Mouse (Mus musculus) MEL (cell line): ENCODE data around the gene Grk5. TPM values are rescaled to one million over a fixed set of nuclear protein-coding genes. Genes with fewer than 3 reads are reported as not detected.

Source experiments
- DNase-seq: peaks from one replicate; pipeline ENCODE4 v3.0.0; 2011; ENCODE audit warnings: low read depth, low spot score
- H3K27ac ChIP-seq: 2 replicates; pipeline ENCODE4 v1.5.1; 2012; ENCODE audit warnings: low read depth, mild to moderate bottlenecking, control low read depth, low read length, moderate library complexity; ENCODE audit not compliant: control insufficient read depth
- H3K27me3 ChIP-seq, 2 experiments: fragments of 150-350 bp in 1 of 2; sonication (generic) in 1 of 2; 2 replicates each; pipeline ENCODE4 v1.6.1; 2012; ENCODE audit warnings: low read length in 2 of 2, mild to moderate bottlenecking in 2 of 2, improper control_type of control experiment in 1 of 2, moderate library complexity in 1 of 2; ENCODE audit not compliant: insufficient read depth in 2 of 2, control insufficient read depth in 1 of 2
- H3K36me3 ChIP-seq, 2 experiments: 2 replicates each; pipeline ENCODE4 v1.6.1; 2012 to 2014; ENCODE audit warnings: low read length in 2 of 2, improper control_type of control experiment in 1 of 2, inconsistent platforms in 1 of 2, mild to moderate bottlenecking in 1 of 2; ENCODE audit not compliant: insufficient read depth in 2 of 2, control insufficient read depth in 1 of 2
- H3K4me1 ChIP-seq, 2 experiments: fragments of 150-350 bp in 1 of 2; sonication (generic) in 1 of 2; 2 replicates each; pipeline ENCODE4 v1.6.1; 2012; ENCODE audit warnings: low read length in 2 of 2, improper control_type of control experiment in 1 of 2, mild to moderate bottlenecking in 1 of 2; ENCODE audit not compliant: insufficient read depth in 2 of 2, control insufficient read depth in 1 of 2
- H3K4me3 ChIP-seq, 2 experiments: fragments of 150-350 bp in 1 of 2; sonication (generic) in 1 of 2; 2 replicates each; pipeline ENCODE4 v1.5.1; 2012; ENCODE audit warnings: low read depth in 2 of 2, low read length in 2 of 2, mild to moderate bottlenecking in 2 of 2, moderate library complexity in 2 of 2, control low read depth in 1 of 2, improper control_type of control experiment in 1 of 2; ENCODE audit not compliant: control insufficient read depth in 1 of 2, insufficient read depth in 1 of 2
- H3K79me2 ChIP-seq: 2 replicates; pipeline ENCODE4 v1.6.1; 2012; ENCODE audit warnings: mild to moderate bottlenecking, low read length, moderate library complexity; ENCODE audit not compliant: control insufficient read depth, poor library complexity, insufficient read depth
- H3K9ac ChIP-seq: 2 replicates; pipeline ENCODE4 v1.6.1; 2012; ENCODE audit warnings: low read depth, mild to moderate bottlenecking, control low read depth, low read length, moderate library complexity; ENCODE audit not compliant: control insufficient read depth, poor library complexity, severe bottlenecking
- H3K9me3 ChIP-seq: fragments of 150-350 bp; sonication (generic); replicated peaks from 2 replicates; pipeline ENCODE4 v1.6.1; 2012; ENCODE audit warnings: mild to moderate bottlenecking, low read length, improper control_type of control experiment, moderate library complexity; ENCODE audit not compliant: insufficient read depth
- CTCF ChIP-seq, 3 experiments: IDR thresholded peaks in 2 of 3; conservative IDR thresholded peaks in 1 of 3; 2 replicates each; pipeline ENCODE4 v1.5.1; 2011 to 2012; ENCODE audit warnings: low read length in 3 of 3, low read depth in 2 of 3, mild to moderate bottlenecking in 2 of 3, improper control_type of control experiment in 1 of 3, inconsistent platforms in 1 of 3, mixed read lengths in 1 of 3, moderate library complexity in 1 of 3; ENCODE audit not compliant: control insufficient read depth in 1 of 3, insufficient read depth in 1 of 3, poor library complexity in 1 of 3, severe bottlenecking in 1 of 3
- E2F4 ChIP-seq: IDR thresholded peaks from 2 replicates; pipeline ENCODE4 v1.6.1; 2011; ENCODE audit warnings: low read depth, low read length, improper control_type of control experiment, borderline replicate concordance
- ELF1 ChIP-seq: IDR thresholded peaks from 2 replicates; pipeline ENCODE4 v1.6.1; 2014; ENCODE audit warnings: low read depth, mild to moderate bottlenecking, inconsistent platforms, low read length, improper control_type of control experiment, moderate library complexity
- ETS1 ChIP-seq: IDR thresholded peaks from 2 replicates; pipeline ENCODE4 v1.6.1; 2012; ENCODE audit warnings: low read depth, mild to moderate bottlenecking, inconsistent platforms, low read length, improper control_type of control experiment, moderate library complexity
- GABPA ChIP-seq: IDR thresholded peaks from 2 replicates; pipeline ENCODE4 v1.6.1; 2012; ENCODE audit warnings: low read depth, mild to moderate bottlenecking, inconsistent platforms, low read length, improper control_type of control experiment, moderate library complexity
- GATA1 ChIP-seq: IDR thresholded peaks from 2 replicates; pipeline ENCODE4 v1.6.1; 2011; ENCODE audit warnings: low read depth, low read length, improper control_type of control experiment
- JUND ChIP-seq: IDR thresholded peaks from 2 replicates; pipeline ENCODE4 v1.6.1; 2011; ENCODE audit warnings: low read depth, mild to moderate bottlenecking, improper control_type of control experiment, low read length
- KAT2A ChIP-seq: conservative IDR thresholded peaks from 2 replicates; pipeline ENCODE4 v1.6.1; 2012; ENCODE audit warnings: low read depth, low read length, improper control_type of control experiment, inconsistent platforms
- MAFK ChIP-seq: IDR thresholded peaks from 2 replicates; pipeline ENCODE4 v1.6.1; 2011; ENCODE audit warnings: low read depth, mild to moderate bottlenecking, low read length, improper control_type of control experiment, borderline replicate concordance
- MAZ ChIP-seq: IDR thresholded peaks from 2 replicates; pipeline ENCODE4 v1.6.1; 2012; ENCODE audit warnings: low read depth, mild to moderate bottlenecking, inconsistent platforms, low read length, improper control_type of control experiment
- MXI1 ChIP-seq: IDR thresholded peaks from 2 replicates; pipeline ENCODE4 v1.6.1; 2011; ENCODE audit warnings: mild to moderate bottlenecking, low read depth, low read length, improper control_type of control experiment
- MYB ChIP-seq: IDR thresholded peaks from 2 replicates; pipeline ENCODE4 v1.6.1; 2011; ENCODE audit warnings: mild to moderate bottlenecking, low read depth, low read length, improper control_type of control experiment
- MYC ChIP-seq: IDR thresholded peaks from 2 replicates; pipeline ENCODE4 v1.6.1; 2011; ENCODE audit warnings: low read depth, mild to moderate bottlenecking, low read length, improper control_type of control experiment, moderate library complexity
- NELFE ChIP-seq: IDR thresholded peaks from 2 replicates; pipeline ENCODE4 v1.6.1; 2011; ENCODE audit warnings: low read depth, low read length, improper control_type of control experiment
- POLR2A ChIP-seq, 2 experiments: IDR thresholded peaks; 2 replicates each; pipeline ENCODE4 v1.6.1; 2011 to 2012; ENCODE audit warnings: low read length in 2 of 2, mild to moderate bottlenecking in 2 of 2, control low read depth in 1 of 2, improper control_type of control experiment in 1 of 2, low read depth in 1 of 2, moderate library complexity in 1 of 2; ENCODE audit not compliant: control insufficient read depth in 1 of 2, insufficient read depth in 1 of 2, poor library complexity in 1 of 2
- POLR2AphosphoS5 ChIP-seq: IDR thresholded peaks from 2 replicates; pipeline ENCODE4 v1.6.1; 2012; ENCODE audit warnings: low read depth, borderline replicate concordance, mild to moderate bottlenecking, inconsistent platforms, low read length, moderate library complexity, mixed read lengths
- SMC3 ChIP-seq: IDR thresholded peaks from 2 replicates; pipeline ENCODE4 v1.6.1; 2011; ENCODE audit warnings: low read depth, low read length, improper control_type of control experiment
- TBP ChIP-seq: IDR thresholded peaks from 2 replicates; pipeline ENCODE4 v1.8.0; 2011; ENCODE audit warnings: low read depth, low read length, improper control_type of control experiment
- TCF12 ChIP-seq: IDR thresholded peaks from 2 replicates; pipeline ENCODE4 v1.6.1; 2014; ENCODE audit warnings: low read depth, mild to moderate bottlenecking, inconsistent platforms, low read length, improper control_type of control experiment, moderate library complexity
- ZC3H11A ChIP-seq: IDR thresholded peaks from 2 replicates; pipeline ENCODE4 v1.6.1; 2012; ENCODE audit warnings: low read depth, mild to moderate bottlenecking, inconsistent platforms, low read length, improper control_type of control experiment
- ZMIZ1 ChIP-seq: IDR thresholded peaks from 2 replicates; pipeline ENCODE4 v1.6.1; 2012; ENCODE audit warnings: low read depth, mild to moderate bottlenecking, inconsistent platforms, low read length, improper control_type of control experiment, moderate library complexity
- ZNF384 ChIP-seq: IDR thresholded peaks from 2 replicates; pipeline ENCODE4 v1.6.1; 2012; ENCODE audit warnings: low read depth, mild to moderate bottlenecking, inconsistent platforms, low read length, improper control_type of control experiment
- polyA plus RNA-seq, 2 experiments: library from polyadenylated mRNA; stranded (reverse) in 1 of 2; unstranded in 1 of 2; fragments of >175 nt in 1 of 2; fragments of >200 nt in 1 of 2; gene quantifications; 2 replicates each; pipeline versions ENCODE4 v1.2.1 to v1.2.4; 2012; ENCODE audit warnings: low replicate concordance in 2 of 2, low read depth in 1 of 2; ENCODE audit not compliant: insufficient read length in 2 of 2, insufficient read depth in 1 of 2, missing spikeins in 1 of 2
- total RNA-seq: library from RNA; depleted of rRNA; stranded (reverse); fragments of 300-350 nt; gene quantifications from 2 replicates; pipeline ENCODE4 v1.2.3, GENCODE M21; 2012

Grk5 gene
- total and polyA plus RNA-seq, 3 experiments: 4.2 to 8.1 TPM; not detected in 1

DNA sequence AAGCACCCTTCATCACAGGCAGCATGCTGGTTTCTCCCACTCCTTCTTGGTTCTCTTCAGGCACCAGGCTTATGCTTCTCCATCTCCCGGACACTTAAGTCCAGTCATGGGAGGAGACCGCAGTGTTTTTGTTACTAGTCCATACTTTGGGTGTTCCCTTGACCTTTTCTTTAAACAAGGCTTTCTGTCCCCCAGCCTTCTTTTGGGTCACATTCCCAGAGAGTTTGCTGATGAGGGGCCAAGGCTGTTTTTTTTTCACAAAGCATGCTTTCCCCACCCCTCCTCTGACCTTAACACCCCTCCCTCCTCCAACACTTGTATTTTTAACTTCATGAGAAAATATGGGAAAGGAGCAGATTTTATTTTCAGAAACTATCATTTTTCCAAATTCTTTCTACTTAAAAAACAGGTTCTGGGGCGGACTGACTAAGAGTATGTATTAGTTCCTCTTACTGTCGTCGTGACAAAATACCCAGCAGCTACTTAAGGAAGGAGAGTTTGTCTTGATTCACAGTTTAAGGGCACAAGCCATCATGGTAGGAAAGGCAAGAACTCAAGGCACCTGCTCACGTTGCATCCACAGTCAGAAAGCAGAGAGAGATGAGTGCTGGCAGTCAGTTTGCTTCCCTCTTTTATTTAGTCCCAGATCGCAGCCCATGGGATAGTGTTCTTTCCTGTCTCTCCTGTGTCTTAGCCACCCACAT lies 73.0 kb downstream of the Grk5 start:
- Histone ChIP-seq H3K36me3 (no peaks in the 10 kb centered on the region), H3K4me1 (no peaks in the 10 kb centered on the region), H3K4me3 (no peak overlapping the region), H3K27ac (no peak overlapping the region), H3K9ac (no peak overlapping the region), H3K27me3 (no peaks in the 10 kb centered on the region), H3K79me2 (no peaks in the 10 kb centered on the region), H3K9me3 (no peaks in the 10 kb centered on the region)
- TF ChIP-seq JUND: no peak
- no peak for TF ChIP-seq KAT2A
- TF ChIP-seq TBP: no peak
- TF ChIP-seq GABPA: no peak
- no peak for TF ChIP-seq E2F4
- TF ChIP-seq MAFK: no peak
- no peak for DNase-seq

DNA sequence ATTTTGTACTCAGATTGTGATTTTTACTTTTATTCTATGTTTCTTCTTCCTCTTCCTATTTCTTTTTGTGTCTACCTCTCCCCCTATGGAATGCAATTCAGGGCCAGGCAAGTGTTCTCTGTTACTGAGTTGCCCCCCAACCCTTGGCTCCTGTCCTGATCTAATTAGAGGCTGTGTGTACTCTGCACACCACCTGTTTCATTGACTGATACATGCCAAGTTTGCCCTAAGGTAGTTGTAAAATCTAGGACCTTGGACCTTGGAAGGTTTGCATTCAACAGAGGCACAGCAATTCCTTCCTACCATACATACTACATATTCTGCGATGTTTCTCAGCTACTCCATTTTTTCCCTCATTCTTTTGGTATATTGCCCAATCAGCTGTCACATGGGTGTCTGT lies 78.4 kb downstream of the Grk5 start:
- Histone ChIP-seq H3K4me1 (no peaks in the 10 kb centered on the region), H3K36me3 (no peaks in the 10 kb centered on the region), H3K27me3 (no peaks in the 10 kb centered on the region), H3K79me2 (no peaks in the 10 kb centered on the region), H3K9me3 (no peaks in the 10 kb centered on the region), H3K27ac (no peak overlapping the region), H3K4me3 (no peak overlapping the region), H3K9ac (no peak overlapping the region)
- TF ChIP-seq ZMIZ1: no peak
- TF ChIP-seq SMC3: no peak
- TF ChIP-seq MXI1: no peak
- no peak for TF ChIP-seq MYB
- TF ChIP-seq ELF1: no peak
- no peak for TF ChIP-seq CTCF (IDR thresholded peaks at IDR 0.05 in 2 of 3, conservative IDR thresholded peaks at IDR 0.05 in 1 of 3; ENCODE audit: control insufficient read depth in 1 of 3, insufficient read depth in 1 of 3, low read depth in 2 of 3, low read length in 3 of 3, poor library complexity in 1 of 3, severe bottlenecking in 1 of 3)
- TF ChIP-seq ZNF384: no peak
- no peak for TF ChIP-seq GABPA
- no peak for DNase-seq

DNA sequence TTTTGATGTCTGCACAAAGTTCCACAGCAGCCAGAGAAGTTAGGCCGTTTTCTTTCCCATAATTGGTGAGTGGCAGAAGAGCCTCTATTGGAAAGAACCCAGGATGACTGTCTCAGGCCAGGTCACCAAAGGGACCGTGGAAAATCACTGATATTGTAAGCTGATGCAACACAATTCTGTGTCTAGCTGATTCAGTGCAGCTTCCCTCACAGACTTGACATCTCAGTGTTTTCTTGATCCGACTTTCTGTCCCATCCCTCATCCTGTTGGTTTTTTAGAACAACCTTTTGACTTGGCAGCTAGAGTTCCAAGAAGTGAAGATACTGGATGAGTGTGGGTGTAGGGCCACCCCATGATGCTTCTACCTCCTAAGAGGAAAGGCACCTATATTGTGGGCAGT lies 80.9 kb downstream of the Grk5 start:
- H3K36me3 ChIP-seq: no peaks in the 10 kb centered on the region
- TF ChIP-seq NELFE (no peak), MYC (no peak), MYB (no peak), TCF12 (no peak), MAZ (no peak), CTCF (IDR thresholded peaks at IDR 0.05 in 2 of 3, conservative IDR thresholded peaks at IDR 0.05 in 1 of 3; ENCODE audit: control insufficient read depth in 1 of 3, insufficient read depth in 1 of 3, low read depth in 2 of 3, low read length in 3 of 3, poor library complexity in 1 of 3, severe bottlenecking in 1 of 3) (no peak), KAT2A (no peak), POLR2AphosphoS5 (no peak), ZC3H11A (no peak), ETS1 (no peak), POLR2A (IDR thresholded peaks at IDR 0.05; ENCODE audit: control insufficient read depth in 1 of 2, insufficient read depth in 1 of 2, low read depth in 1 of 2, low read length in 2 of 2, poor library complexity in 1 of 2) (no peak), GATA1 (no peak), SMC3 (no peak), ZNF384 (no peak)
- TF ChIP-seq, all 39 proteins: peak for 0
- Histone ChIP-seq H3K27me3 (no peaks in the 10 kb centered on the region), H3K9ac (no peak overlapping the region), H3K4me1 (no peaks in the 10 kb centered on the region), H3K9me3 (no peaks in the 10 kb centered on the region), H3K27ac (no peak overlapping the region), H3K79me2 (no peaks in the 10 kb centered on the region), H3K4me3 (no peak overlapping the region)
- no peak for DNase-seq
